Mouse (Mus musculus) thymus, adult 2 months (tissue): ENCODE data around the gene Rbms1.

Source experiments
- CTCF ChIP-seq: fragments of 200-500 bp; IDR thresholded peaks from 2 replicates; pipeline ENCODE4 v1.5.1; 2012; ENCODE audit warnings: mild to moderate bottlenecking, control low read depth, low read length, moderate library complexity, borderline replicate concordance; ENCODE audit not compliant: control insufficient read depth, poor library complexity, insufficient read depth; ENCODE audit errors: extremely low read depth
- POLR2A ChIP-seq: fragments of 200-500 bp; IDR thresholded peaks from 2 replicates; pipeline ENCODE4 v1.6.1; 2012; ENCODE audit warnings: mild to moderate bottlenecking, low read length, control low read depth, moderate library complexity; ENCODE audit not compliant: control insufficient read depth, poor library complexity, insufficient read depth; ENCODE audit errors: extremely low read depth

DNA sequence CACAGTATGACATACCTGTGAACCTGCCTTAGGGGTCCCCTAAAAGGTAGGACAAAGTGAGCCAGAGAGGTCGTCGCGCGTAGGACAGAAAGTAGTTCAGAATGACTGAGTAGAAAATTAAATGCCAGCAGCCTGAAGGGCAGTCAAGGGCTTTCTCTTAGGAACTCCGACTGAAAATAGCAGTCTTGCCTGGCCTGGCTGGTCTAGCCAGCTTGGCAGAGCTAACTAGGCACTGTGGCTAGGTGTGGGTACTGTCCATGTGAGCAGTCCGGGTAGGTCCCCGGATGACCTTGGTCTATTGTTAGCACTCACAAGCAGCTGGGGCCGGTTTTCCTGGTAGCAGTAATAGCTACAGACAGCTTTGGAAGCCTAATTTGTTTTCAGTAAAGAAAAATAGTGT lies 242.8 kb downstream of the Rbms1 start:
- TF ChIP-seq CTCF = no peak
- TF ChIP-seq POLR2A = no peak
